Mouse (Mus musculus) ES-E14 (cell line): ENCODE data around the gene Adpgk.

Experiments
- HCFC1 ChIP-seq: IDR thresholded peaks from 2 replicates; pipeline ENCODE4 v1.6.1; 2012; ENCODE audit warnings: low read length, inconsistent platforms, borderline replicate concordance; ENCODE audit not compliant: insufficient read depth
- MAFK ChIP-seq: IDR thresholded peaks from 2 replicates; pipeline ENCODE4 v1.6.1; 2014; ENCODE audit warnings: mild to moderate bottlenecking, low read depth, low read length, inconsistent platforms; ENCODE audit not compliant: insufficient read depth
- ZC3H11A ChIP-seq: IDR thresholded peaks from 2 replicates; pipeline ENCODE4 v1.6.1; 2012; ENCODE audit warnings: low read depth, mild to moderate bottlenecking, inconsistent platforms, low read length, borderline replicate concordance
- ZNF384 ChIP-seq: IDR thresholded peaks from 2 replicates; pipeline ENCODE4 v1.6.1; 2012; ENCODE audit warnings: low read depth, low read length, inconsistent platforms

DNA sequence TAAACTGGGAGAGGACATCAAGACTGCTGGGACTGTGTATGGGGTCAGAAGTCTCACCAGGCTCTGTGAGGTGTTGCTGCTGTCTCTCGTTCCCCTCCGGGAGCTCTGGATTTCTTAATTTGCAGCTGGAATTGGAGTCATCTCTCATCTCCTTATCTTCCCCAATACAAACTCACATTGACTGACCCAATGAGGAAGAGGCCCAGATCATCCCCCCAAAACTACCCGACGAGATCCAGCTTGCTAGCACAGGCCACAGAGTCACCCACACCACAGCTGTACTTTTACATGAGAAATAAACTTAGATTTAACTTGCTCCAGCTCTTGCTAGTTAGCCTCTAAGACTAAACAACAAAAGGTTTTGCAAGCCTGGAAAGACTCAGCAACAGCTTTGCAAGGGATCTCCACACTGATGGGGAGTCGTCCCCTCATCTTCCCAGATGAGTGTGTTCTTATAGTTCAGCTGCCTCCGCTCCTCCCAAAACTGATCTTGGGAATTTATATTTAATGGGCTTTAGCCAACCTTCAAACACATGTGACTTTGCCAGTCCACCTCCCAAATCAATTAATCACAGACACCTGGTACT lies 1.7 kb upstream of the Adpgk start:
- TF ChIP-seq HCFC1 (no peak), MAFK (no peak), ZNF384 (no peak), ZC3H11A (no peak)
